Comparison of ENCODE assay signal across 8 mouse cellular contexts in the genomic region with DNA sequence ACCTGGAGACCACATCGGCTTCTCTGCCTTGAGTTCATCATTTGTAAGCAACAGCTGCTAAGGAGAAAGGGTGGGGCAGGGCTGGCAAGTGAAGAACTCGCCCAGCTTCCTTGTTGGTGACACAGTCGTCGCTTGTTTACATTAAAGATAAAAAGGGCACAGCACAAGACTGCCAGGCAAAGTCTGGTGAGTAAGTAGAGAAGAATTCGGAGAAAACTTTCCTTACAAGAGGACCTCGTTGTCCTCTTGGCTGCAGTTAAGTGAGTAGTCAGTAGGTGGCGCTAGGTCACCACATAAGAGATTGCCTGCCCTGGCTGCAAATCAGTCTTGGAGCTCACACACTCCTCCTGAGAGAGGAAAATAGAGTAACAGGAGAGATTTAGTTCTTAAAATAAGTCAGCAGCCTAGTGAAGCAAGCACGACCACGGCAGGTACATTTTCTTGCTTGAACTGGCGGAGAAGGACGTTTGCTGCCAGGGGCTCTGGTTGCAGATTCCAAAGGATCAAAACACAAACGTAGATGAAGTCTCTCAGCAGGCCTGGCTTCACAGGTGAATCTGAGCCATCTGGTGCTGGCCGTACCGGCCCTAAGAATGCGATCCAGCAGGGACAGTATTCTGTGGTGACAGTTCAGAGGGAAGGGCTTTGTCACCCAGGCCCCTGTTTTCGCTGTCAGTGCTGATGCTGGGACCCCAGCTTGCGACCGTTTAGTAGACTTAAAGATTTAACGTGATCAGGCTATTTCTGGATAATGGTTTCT. TPM values are rescaled to one million over a fixed set of nuclear protein-coding genes. Genes with fewer than 3 reads are reported as not detected.
DNase-seq lines count a peak whose midpoint lies in the region; ATAC-seq and TF ChIP-seq lines count a peak whose summit lies in the region.

No protein-coding gene starts in this region.

- no peaks in the 10 kb centered on the region for H3K9me3 ChIP-seq in intestine, postnatal 0 days (ENCODE audit: control insufficient read depth)
- H3K9me3 ChIP-seq in limb, embryonic 11.5 days (ENCODE audit: control insufficient read depth, low read length), result no peaks in the 10 kb centered on the region

- DNase-seq in 3134 (ENCODE audit: extremely low read depth, insufficient read length, low spot score), result peak; percentile 76
- peak; percentile 80 for DNase-seq in adrenal gland, adult 2 months
- DNase-seq in embryo, embryonic 11 days, result peak; percentile 88
- peak; percentile 96 for DNase-seq in heart, adult 11 months
- peak; percentile 93 for DNase-seq in limb, embryonic 11.5 days (ENCODE audit: low spot score)
- DNase-seq in spleen, postnatal 36 days (ENCODE audit: low spot score in 2 of 2), result peak; percentile 44 to 49

- no peak overlapping the region for H3K4me2 ChIP-seq in intestine, postnatal 0 days (replicated peaks; ENCODE audit: low read depth)
- no peak overlapping the region for H3K4me2 ChIP-seq in limb, embryonic 11.5 days (ENCODE audit: low read depth, severe bottlenecking)

- ATAC-seq in intestine, postnatal 0 days, result peak; percentile 63
- no peak for ATAC-seq in limb, embryonic 11.5 days (ENCODE audit: insufficient number of reproducible peaks, low FRiP score, low TSS enrichment, low read depth)
- peak; percentile 78 for ATAC-seq in monocyte, adult 5-6 weeks (replicated peaks; ENCODE audit: insufficient number of reproducible peaks, low FRiP score, low TSS enrichment, poor library complexity, severe bottlenecking)

- no peak overlapping the region for H3K27ac ChIP-seq in intestine, postnatal 0 days (ENCODE audit: low read depth, low read length)
- H3K27ac ChIP-seq in limb, embryonic 11.5 days (replicated peaks; ENCODE audit: low read depth, low read length), result no peak overlapping the region

- no peaks in the 10 kb centered on the region for H3K27me3 ChIP-seq in intestine, postnatal 0 days (replicated peaks; ENCODE audit: control insufficient read depth, insufficient read depth, low read length)
- no peaks in the 10 kb centered on the region for H3K27me3 ChIP-seq in limb, embryonic 11.5 days (ENCODE audit: control insufficient read depth, insufficient read depth, low read length)

- peak; percentile 97 for TF ChIP-seq CTCF in intestine, postnatal 0 days (IDR thresholded peaks at IDR 0.05; ENCODE audit: low read depth)

- H3K36me3 ChIP-seq in intestine, postnatal 0 days (ENCODE audit: control insufficient read depth, insufficient read depth), result no peaks in the 10 kb centered on the region
- no peaks in the 10 kb centered on the region for H3K36me3 ChIP-seq in limb, embryonic 11.5 days (ENCODE audit: control insufficient read depth, insufficient read depth, low read length)

- WGBS in intestine, postnatal 0 days, result 22% methylated on average over 19 of the region's 19 CpGs
- WGBS in limb, embryonic 11.5 days, result 25% methylated on average over 19 of the region's 19 CpGs

- no peak overlapping the region for H3K4me3 ChIP-seq in intestine, postnatal 0 days (ENCODE audit: low read depth, low read length)
- H3K4me3 ChIP-seq in limb, embryonic 11.5 days (ENCODE audit: low read depth, low read length), result no peak overlapping the region

- no peak overlapping the region for H3K9ac ChIP-seq in intestine, postnatal 0 days (ENCODE audit: low read depth, low read length)
- H3K9ac ChIP-seq in limb, embryonic 11.5 days (ENCODE audit: low read length), result no peak overlapping the region

- H3K4me1 ChIP-seq in intestine, postnatal 0 days (replicated peaks; ENCODE audit: control insufficient read depth, insufficient read depth, low read length), result no peaks in the 10 kb centered on the region; the same call in 1 of the 2 replicates
- no peaks in the 10 kb centered on the region for H3K4me1 ChIP-seq in limb, embryonic 11.5 days (ENCODE audit: control insufficient read depth, insufficient read depth, low read length)

RNA-seq across cellular contexts. Expression of a gene that starts 24.2 kb away (rescaled TPM):
- not detected for total RNA-seq in adrenal gland, adult 2 months (2021)
- polyA plus RNA-seq in adrenal gland, adult 2 months (2012; rRNA removed), result 0.11 and 0.15 TPM in 2 replicates
- not detected in 2 replicates for polyA plus RNA-seq in intestine, postnatal 0 days (2015; fragmentation: Nextera tagmentation; extraction: Ambion mirVana)
- 0.15 TPM in 1 of 2 replicates, not detected in the other for polyA plus RNA-seq in limb, embryonic 11.5 days (2014; fragmentation: Nextera tagmentation; extraction: Ambion mirVana)
- total RNA-seq in monocyte, adult 5-6 weeks (2017), result 0.43 TPM in 1 of 3 replicates, not detected in the others

RNA-seq across cellular contexts. Expression of a gene that starts 53.4 kb away (rescaled TPM):
- total RNA-seq in adrenal gland, adult 2 months (2021), result 10 to 100 TPM; 18.3 to 18.6 TPM
- polyA plus RNA-seq in adrenal gland, adult 2 months (2012; rRNA removed), result 3.1 TPM in 2 replicates
- 5.3 and 6.2 TPM in 2 replicates for polyA plus RNA-seq in intestine, postnatal 0 days (2015; fragmentation: Nextera tagmentation; extraction: Ambion mirVana)
- polyA plus RNA-seq in limb, embryonic 11.5 days (2014; fragmentation: Nextera tagmentation; extraction: Ambion mirVana), result 19.2 and 20.7 TPM in 2 replicates
- total RNA-seq in monocyte, adult 5-6 weeks (2017), result 10.9 to 33.3 TPM (median 14.9 TPM) in 3 replicates
